Mouse (Mus musculus) yolk sac, embryonic 10.5 days (tissue): ENCODE data around the gene Phyhipl.

Experiments
- DNase-seq: peaks from one replicate; pipeline ENCODE4 v3.0.0-alpha.2; 2017; ENCODE audit warnings: low spot score

Phyhipl gene

GRCm38 (mm10) chr10:70655828-70656227, at the start of gene Phyhipl:
Phyhipl (minus strand) TSS chr10:70655965.
- DNase-seq: no peak

DNA sequence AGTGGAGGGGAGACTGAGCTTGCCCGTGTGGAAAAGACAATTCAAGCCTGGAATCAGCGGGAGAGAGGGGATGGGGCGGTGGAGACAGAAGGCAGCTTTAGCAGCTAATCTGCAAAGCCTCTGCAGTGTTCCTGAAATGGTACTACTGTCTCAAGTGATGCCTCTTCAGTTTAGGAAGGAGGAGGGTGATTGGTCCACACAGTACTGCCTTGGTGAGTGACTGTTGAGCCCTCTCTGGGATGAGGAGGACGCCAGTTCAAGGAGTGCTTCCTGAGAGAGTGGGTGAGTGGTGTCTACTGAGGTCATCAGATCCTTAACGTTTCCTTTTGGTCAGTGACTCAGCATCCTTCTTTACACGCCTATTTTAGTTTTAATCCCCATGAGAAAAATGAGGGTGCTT, 47.4 kb upstream of the Phyhipl start:
- no peak for DNase-seq

- no peak for DNase-seq
Measured at GRCm38 (mm10) chr10:70699581-70699980, 43.8 kb upstream of the Phyhipl start.

DNA sequence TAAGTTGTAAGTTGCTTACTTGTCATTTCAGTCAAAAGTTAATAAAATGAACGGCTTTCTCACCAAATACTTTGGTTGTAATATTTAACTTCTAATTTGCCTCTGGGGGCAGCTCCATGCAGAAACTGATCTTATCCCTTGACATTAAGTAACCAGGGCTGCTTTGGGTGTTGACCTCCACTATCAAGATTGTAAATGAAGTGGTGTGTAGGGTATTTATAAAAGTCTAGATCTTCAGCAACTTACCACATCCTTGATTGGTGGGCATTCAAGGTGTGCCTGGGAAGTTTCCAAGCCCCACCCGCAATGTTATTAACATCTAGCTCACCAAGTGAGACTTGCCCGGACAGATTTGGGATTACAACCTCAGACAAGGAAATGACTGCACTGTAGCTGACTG, 42.2 kb upstream of the Phyhipl start:
- no peak for DNase-seq

GRCm38 (mm10) chr10:70696748-70697585, 41.2 kb upstream of the Phyhipl start:
- DNase-seq: no peak

- DNase-seq: no peak
Measured at GRCm38 (mm10) chr10:70689346-70689745, 33.6 kb upstream of the Phyhipl start.

DNA sequence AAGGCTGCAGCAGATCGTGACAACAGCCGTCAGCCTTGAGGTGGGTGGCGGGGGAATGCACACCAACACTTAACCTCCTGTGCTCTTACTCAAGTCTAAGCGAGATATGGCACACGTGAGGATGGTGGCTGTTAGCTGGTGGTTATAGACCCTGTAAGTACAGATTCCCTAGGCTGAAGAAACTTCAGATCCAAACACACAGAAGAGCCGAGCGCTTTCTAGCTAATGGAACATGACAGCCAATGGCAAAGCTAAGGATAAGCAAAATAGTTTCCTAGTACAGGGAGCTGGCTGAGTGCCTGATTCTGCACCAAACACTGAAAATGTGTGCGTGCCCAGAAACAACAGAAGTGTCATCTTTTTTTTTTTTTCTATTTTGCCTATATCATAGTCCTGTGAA, 33.1 kb upstream of the Phyhipl start:
- no peak for DNase-seq

DNA sequence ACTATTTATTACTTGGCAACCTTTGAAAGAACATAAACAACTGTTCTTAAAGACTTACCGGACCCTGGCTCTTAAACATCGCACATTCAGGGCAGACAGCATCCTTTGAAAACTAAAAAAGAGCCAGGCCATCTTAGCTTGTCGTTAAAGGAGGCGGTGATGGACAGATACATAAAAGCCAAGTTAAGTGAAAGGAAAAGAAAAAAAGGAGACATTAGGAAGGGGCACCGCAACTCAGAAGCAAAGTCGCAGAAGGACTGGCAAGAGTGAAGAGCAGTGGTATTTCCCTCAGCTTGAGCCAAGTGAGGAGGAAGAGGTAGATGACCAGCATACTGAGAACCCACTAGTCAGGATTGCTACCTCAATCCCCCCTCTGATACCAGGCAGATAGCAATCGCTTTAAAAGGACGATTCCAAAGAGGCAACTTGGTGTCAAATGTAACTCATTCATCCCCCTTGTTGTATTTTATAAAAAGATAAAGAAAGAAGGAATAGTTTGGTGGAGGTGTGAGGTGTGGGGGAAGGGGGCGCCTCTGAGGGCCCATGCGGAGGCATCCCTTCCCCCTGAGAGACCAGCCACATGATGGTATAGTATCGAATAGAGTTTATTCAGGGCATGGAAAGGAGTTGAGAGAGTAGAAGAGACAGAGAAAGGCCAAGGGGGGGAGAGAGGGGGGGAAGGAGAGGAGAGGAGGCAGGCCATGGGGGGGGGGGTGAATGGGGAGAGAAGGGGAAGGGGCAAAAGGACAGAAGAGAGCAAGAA, 31.4 kb upstream of the Phyhipl start:
- no peak for DNase-seq

DNA sequence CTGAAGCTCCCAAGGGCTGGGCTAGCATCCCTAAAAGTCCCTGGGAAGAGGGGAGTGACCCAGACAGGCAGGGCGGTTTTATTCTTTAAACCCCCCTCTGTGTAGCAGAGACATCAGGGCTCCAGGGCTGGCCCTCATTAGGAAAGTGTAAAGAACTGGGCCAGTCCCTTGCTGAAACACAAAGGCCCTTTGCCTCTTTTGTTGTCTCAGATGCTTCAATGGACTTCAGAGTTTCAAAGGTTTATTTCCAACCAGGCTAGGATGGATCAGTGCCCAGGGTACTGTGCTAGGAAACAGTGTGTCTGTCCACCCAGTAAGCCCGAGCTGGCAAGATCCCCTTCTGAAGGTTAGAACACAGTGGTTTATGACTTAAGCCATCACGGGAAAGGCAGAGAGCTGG, 30.7 kb upstream of the Phyhipl start:
- no peak for DNase-seq

- no peak for DNase-seq
Measured at GRCm38 (mm10) chr10:70683508-70683907, 27.7 kb upstream of the Phyhipl start.

- DNase-seq: no peak
Measured at GRCm38 (mm10) chr10:70677946-70678345, 22.2 kb upstream of the Phyhipl start.

DNA sequence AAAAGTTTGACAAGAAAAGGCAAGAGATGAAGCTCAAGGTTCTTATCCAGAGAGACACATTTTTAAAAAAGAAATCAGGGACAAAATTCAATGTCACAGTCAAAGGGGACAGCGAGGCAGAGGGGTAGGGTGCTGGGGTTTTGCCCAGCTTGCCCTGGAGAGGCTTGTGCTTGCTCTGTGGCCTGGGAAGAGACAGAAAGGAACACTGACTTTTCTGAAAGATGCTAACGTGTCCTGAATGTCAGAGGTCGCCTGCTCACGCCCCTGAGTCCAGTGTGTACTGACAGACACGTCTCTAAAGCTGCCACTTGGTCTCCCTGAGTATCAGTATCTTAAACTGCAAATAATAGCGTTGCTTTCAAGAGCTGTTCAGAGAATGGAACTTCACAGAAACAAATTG, 507 bp upstream of the Phyhipl start:
- DNase-seq: no peak

GRCm38 (mm10) chr10:70654655-70655054, 1.1 kb downstream of the Phyhipl start:
- no peak for DNase-seq

GRCm38 (mm10) chr10:70654139-70654538, 1.6 kb downstream of the Phyhipl start:
- DNase-seq: no peak

DNA sequence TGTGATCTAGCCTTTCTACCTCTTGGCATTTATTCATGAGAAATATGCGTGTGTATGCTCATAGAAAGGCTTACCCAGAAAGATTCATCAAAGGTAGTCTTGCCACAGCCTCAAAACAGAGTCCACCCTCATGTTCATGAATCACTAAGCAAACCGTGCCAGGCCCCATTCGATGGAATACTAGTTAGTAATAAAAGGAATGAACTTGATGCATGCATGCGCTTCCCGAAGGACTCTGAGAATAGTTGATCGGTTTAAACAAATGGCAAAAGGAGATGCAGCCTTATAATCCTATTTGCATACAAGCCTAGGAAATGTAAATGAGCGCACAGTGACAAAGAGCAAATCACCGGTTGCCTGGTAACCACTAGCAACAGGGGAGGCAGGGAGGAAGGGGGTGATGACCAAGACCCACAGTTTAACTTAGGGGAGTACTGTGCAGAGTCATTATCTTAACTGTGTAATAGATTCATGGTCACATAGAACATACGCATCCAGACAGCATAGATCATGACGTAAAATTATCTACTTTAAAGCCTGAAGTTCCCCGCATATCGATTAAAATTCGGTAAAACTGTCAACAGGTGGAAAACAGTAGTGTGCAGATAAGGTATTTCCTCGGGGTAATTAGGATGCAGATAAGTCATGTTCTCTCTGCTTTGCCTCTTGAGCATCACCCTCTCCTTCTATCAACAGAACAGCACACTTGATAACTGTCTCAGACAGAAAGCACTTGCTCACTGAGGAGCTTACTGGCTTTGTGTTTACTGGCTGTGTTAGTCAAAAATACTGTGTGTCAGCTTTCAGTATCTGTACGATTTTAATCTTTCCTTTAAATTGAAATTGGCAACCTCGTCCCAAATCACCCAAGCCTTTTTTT, 3.8 kb downstream of the Phyhipl start:
- no peak for DNase-seq

GRCm38 (mm10) chr10:70648831-70649230, 6.9 kb downstream of the Phyhipl start:
- no peak for DNase-seq

DNA sequence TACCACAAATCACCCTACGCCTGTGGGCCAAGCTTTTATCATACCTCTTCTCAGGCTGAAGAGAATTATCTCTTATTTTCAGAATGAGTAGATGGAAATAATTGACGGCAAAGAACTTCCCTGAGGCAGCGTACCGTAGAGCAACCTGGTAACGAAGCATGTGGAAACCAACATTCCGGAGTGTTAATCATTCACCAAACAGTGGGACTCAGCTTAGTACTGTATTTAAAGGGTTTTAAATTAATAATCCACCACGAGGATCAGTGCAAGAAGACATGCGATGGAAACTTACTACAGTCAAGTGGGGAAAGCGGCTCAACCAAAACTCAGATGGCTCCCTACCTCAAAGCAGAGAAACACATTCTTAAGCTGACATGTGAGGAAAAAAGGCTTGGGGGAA, 12.6 kb downstream of the Phyhipl start:
- DNase-seq: no peak

- DNase-seq: no peak
Measured at GRCm38 (mm10) chr10:70640896-70641596, 14.7 kb downstream of the Phyhipl start.

DNA sequence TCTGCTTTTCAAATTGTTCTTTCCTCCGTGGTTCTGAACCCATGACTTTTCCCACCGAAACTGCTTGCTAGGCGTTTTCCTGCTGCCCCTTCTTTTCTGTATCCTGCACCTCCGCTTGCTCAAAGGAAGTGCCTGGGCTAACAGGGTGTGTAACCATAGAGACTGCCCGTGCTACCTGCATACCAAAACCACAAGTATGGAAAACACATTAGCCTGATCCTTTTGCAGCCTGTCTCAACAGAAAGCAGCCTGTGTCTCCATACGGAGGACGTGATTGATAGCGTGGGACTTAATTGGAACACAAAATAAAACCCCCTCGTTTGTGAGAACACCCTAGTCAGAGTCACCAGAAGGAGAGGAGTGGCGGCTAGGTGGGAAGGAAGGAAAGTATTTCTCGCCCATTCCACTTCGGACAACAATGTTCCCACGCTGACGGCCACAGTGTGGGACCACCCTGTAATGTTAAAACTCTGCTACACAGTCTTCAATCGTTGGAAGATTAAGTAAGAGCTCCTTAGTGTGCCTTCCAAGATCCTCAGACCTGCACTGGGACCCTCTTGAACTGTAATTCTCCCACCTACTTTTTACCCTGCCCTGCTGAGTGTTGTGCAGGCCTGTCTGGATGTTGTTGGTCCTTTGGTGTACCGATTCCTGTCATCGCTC, 15.6 kb downstream of the Phyhipl start:
- DNase-seq: no peak

DNA sequence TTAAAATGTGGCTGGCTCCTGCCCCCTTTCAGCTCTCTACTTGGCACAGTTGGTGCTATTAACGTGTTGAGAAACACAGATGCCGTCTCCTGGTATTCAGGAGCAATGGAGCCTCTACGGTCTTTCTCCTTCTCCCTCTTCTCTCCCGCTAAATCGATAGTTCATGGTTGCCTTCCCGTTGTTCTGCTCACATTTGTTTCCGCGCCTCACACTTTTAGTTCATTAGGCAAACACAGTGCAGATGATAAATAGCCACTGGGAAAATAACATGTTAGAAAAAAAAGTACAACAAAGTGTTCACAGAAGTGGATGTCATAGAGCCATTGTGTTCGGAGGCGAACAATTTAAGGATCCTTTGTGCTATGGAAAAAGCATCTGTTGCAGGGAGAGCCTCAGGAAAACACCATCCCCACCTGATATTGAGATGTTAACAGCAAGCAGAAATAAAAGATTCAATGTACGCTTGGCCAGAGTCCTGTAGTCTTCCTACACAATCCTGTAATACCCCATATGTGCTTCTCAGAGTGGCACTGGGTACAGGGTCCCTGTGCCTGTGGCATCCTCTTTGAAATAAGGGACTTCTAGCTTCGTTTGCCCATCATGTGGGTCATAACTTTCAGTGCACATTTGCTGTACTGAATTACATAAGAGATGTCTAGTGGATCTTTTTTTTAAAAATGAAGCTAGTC, 18.0 kb downstream of the Phyhipl start:
- DNase-seq: no peak

DNA sequence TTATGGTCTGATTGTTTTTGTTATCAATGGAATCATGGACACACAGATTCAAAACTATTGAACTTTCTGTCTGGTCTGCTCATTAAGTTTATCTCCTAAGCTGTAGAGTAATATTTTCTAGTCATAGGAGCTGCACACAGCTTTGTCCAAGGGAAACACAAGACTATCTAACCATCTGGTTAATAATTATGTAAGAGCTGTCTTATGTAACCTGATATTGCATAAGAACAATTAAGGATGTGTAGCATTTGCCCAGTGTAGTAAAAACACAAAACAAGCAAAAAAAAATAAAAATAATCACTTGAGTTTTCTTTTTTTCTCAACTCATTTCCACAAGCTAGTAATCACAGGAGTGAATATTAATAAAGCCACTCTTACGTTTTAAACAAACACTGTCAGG, 20.5 kb downstream of the Phyhipl start:
- DNase-seq: no peak
